Mouse (Mus musculus): ENCODE measurements around the gene Myo1e. TPM values are rescaled to one million over a fixed set of nuclear protein-coding genes. Genes with fewer than 3 reads are reported as not detected.

The Myo1e gene
- polyA plus RNA-seq, 1 experiment from 2014 or later = 11.2 TPM

GRCm38 (mm10) chr9:70365915-70366314 is 158.8 kb downstream of the Myo1e start:
- WGBS = 78% methylated on average over 2 of the region's 2 CpGs
- Histone ChIP-seq H3K9me3 (ENCODE audit: control insufficient read depth, low read length) (0 out of 2 replicates have a peak, but pooled peaks cover 4% of the 10 kb centered on the region), H3K27ac (replicated peaks in 1 of 2; ENCODE audit: control insufficient read depth in 1 of 2, insufficient read depth in 1 of 2, low read depth in 2 of 2, low read length in 2 of 2) (no peak overlapping the region), H3K4me1 (ENCODE audit: control insufficient read depth in 2 of 2, insufficient read depth in 2 of 2, low read length in 2 of 2) (peaks cover 0 to 6% of the 10 kb centered on the region in 2 experiments; a peak in 1 of 4 replicates), H3K9ac (ENCODE audit: low read length) (no peak overlapping the region), H3K4me2 (ENCODE audit: low read length) (no peak overlapping the region), H3K36me3 (ENCODE audit: control insufficient read depth, insufficient read depth, low read length) (peaks cover 67% of the 10 kb centered on the region), H3K4me3 (ENCODE audit: control insufficient read depth in 1 of 2, insufficient read depth in 1 of 2, low read depth in 1 of 2, low read length in 2 of 2) (no peak overlapping the region), H3K27me3 (ENCODE audit: control insufficient read depth, insufficient read depth, low read length) (no peaks in the 10 kb centered on the region)
- ATAC-seq (ENCODE audit: insufficient number of reproducible peaks, insufficient read depth, low FRiP score, low read depth) = no peak

- no peak overlapping the region for H3K9ac ChIP-seq (ENCODE audit: low read length)
- peaks cover 66% of the 10 kb centered on the region for H3K36me3 ChIP-seq (ENCODE audit: control insufficient read depth, insufficient read depth, low read length)
- H3K4me3 ChIP-seq (ENCODE audit: control insufficient read depth in 1 of 2, insufficient read depth in 1 of 2, low read depth in 1 of 2, low read length in 2 of 2) = no peak overlapping the region
- H3K4me1 ChIP-seq (ENCODE audit: control insufficient read depth in 2 of 2, insufficient read depth in 2 of 2, low read length in 2 of 2) = peaks cover 0 to 6% of the 10 kb centered on the region in 2 experiments; a peak in 2 of 4 replicates
- ATAC-seq (ENCODE audit: insufficient number of reproducible peaks, insufficient read depth, low FRiP score, low read depth) = no peak
- H3K27me3 ChIP-seq (ENCODE audit: control insufficient read depth, insufficient read depth, low read length) = no peaks in the 10 kb centered on the region
- WGBS = 85% methylated on average over 6 of the region's 6 CpGs
- no peak overlapping the region for H3K27ac ChIP-seq (replicated peaks in 1 of 2; ENCODE audit: control insufficient read depth in 1 of 2, insufficient read depth in 1 of 2, low read depth in 2 of 2, low read length in 2 of 2)
- H3K9me3 ChIP-seq (ENCODE audit: control insufficient read depth, low read length) = 0 out of 2 replicates have a peak, but pooled peaks cover 4% of the 10 kb centered on the region
- H3K4me2 ChIP-seq (ENCODE audit: low read length) = no peak overlapping the region
These were observed 159.7 kb downstream of the Myo1e start for GRCm38 (mm10) chr9:70366898-70367297.

- H3K4me3 ChIP-seq (ENCODE audit: control insufficient read depth in 1 of 2, insufficient read depth in 1 of 2, low read depth in 1 of 2, low read length in 2 of 2) = no peak overlapping the region
- ATAC-seq (ENCODE audit: insufficient number of reproducible peaks, insufficient read depth, low FRiP score, low read depth) = no peak
- H3K36me3 ChIP-seq (ENCODE audit: control insufficient read depth, insufficient read depth, low read length) = peaks cover 52% of the 10 kb centered on the region
- H3K4me2 ChIP-seq (ENCODE audit: low read length) = no peak overlapping the region
- no peak overlapping the region; a peak in 1 of 4 replicates for H3K27ac ChIP-seq (replicated peaks in 1 of 2; ENCODE audit: control insufficient read depth in 1 of 2, insufficient read depth in 1 of 2, low read depth in 2 of 2, low read length in 2 of 2)
- H3K9me3 ChIP-seq (ENCODE audit: control insufficient read depth, low read length) = 0 out of 2 replicates have a peak, but pooled peaks cover 4% of the 10 kb centered on the region
- WGBS = 84% methylated on average over 5 of the region's 5 CpGs
- no peaks in the 10 kb centered on the region for H3K27me3 ChIP-seq (ENCODE audit: control insufficient read depth, insufficient read depth, low read length)
- peaks cover 0 to 6% of the 10 kb centered on the region in 2 experiments; a peak in 2 of 4 replicates for H3K4me1 ChIP-seq (ENCODE audit: control insufficient read depth in 2 of 2, insufficient read depth in 2 of 2, low read length in 2 of 2)
- no peak overlapping the region for H3K9ac ChIP-seq (ENCODE audit: low read length)
These were observed 164.5 kb downstream of the Myo1e start for GRCm38 (mm10) chr9:70371638-70372037.

GRCm38 (mm10) chr9:70379502-70380467 is 172.6 kb downstream of the Myo1e start:
- H3K27me3 ChIP-seq (ENCODE audit: control insufficient read depth, insufficient read depth, low read length) = no peaks in the 10 kb centered on the region
- H3K27ac ChIP-seq (replicated peaks in 1 of 2; ENCODE audit: control insufficient read depth in 1 of 2, insufficient read depth in 1 of 2, low read depth in 2 of 2, low read length in 2 of 2) = no peak overlapping the region
- H3K4me2 ChIP-seq (ENCODE audit: low read length) = no peak overlapping the region
- H3K4me1 ChIP-seq (ENCODE audit: control insufficient read depth in 2 of 2, insufficient read depth in 2 of 2, low read length in 2 of 2) = no peaks in the 10 kb centered on the region
- ATAC-seq (ENCODE audit: insufficient number of reproducible peaks, insufficient read depth, low FRiP score, low read depth) = no peak
- WGBS = 89% methylated on average over 7 of the region's 7 CpGs
- H3K9ac ChIP-seq (ENCODE audit: low read length) = no peak overlapping the region
- peaks cover 61% of the 10 kb centered on the region for H3K36me3 ChIP-seq (ENCODE audit: control insufficient read depth, insufficient read depth, low read length)
- no peak overlapping the region for H3K4me3 ChIP-seq (ENCODE audit: control insufficient read depth in 1 of 2, insufficient read depth in 1 of 2, low read depth in 1 of 2, low read length in 2 of 2)
- H3K9me3 ChIP-seq (ENCODE audit: control insufficient read depth, low read length) = no peaks in the 10 kb centered on the region

- Histone ChIP-seq H3K27me3 (ENCODE audit: control insufficient read depth, insufficient read depth, low read length) (no peaks in the 10 kb centered on the region), H3K4me3 (ENCODE audit: control insufficient read depth in 1 of 2, insufficient read depth in 1 of 2, low read depth in 1 of 2, low read length in 2 of 2) (no peak overlapping the region), H3K27ac (replicated peaks in 1 of 2; ENCODE audit: control insufficient read depth in 1 of 2, insufficient read depth in 1 of 2, low read depth in 2 of 2, low read length in 2 of 2) (no peak overlapping the region), H3K4me2 (ENCODE audit: low read length) (no peak overlapping the region), H3K36me3 (ENCODE audit: control insufficient read depth, insufficient read depth, low read length) (peaks cover 61% of the 10 kb centered on the region), H3K9me3 (ENCODE audit: control insufficient read depth, low read length) (no peaks in the 10 kb centered on the region), H3K9ac (ENCODE audit: low read length) (no peak overlapping the region), H3K4me1 (ENCODE audit: control insufficient read depth in 2 of 2, insufficient read depth in 2 of 2, low read length in 2 of 2) (no peaks in the 10 kb centered on the region)
- 63% methylated on average over 12 of the region's 12 CpGs for WGBS
- no peak for ATAC-seq (ENCODE audit: insufficient number of reproducible peaks, insufficient read depth, low FRiP score, low read depth)
These were observed 174.9 kb downstream of the Myo1e start for GRCm38 (mm10) chr9:70382091-70382490.

- ATAC-seq (ENCODE audit: insufficient number of reproducible peaks, insufficient read depth, low FRiP score, low read depth) = no peak
- H3K4me1 ChIP-seq (ENCODE audit: control insufficient read depth in 2 of 2, insufficient read depth in 2 of 2, low read length in 2 of 2) = no peaks in the 10 kb centered on the region
- H3K36me3 ChIP-seq (ENCODE audit: control insufficient read depth, insufficient read depth, low read length) = peaks cover 50% of the 10 kb centered on the region
- no peak overlapping the region for H3K4me2 ChIP-seq (ENCODE audit: low read length)
- no peaks in the 10 kb centered on the region for H3K9me3 ChIP-seq (ENCODE audit: control insufficient read depth, low read length)
- H3K27me3 ChIP-seq (ENCODE audit: control insufficient read depth, insufficient read depth, low read length) = no peaks in the 10 kb centered on the region
- H3K27ac ChIP-seq (replicated peaks in 1 of 2; ENCODE audit: control insufficient read depth in 1 of 2, insufficient read depth in 1 of 2, low read depth in 2 of 2, low read length in 2 of 2) = no peak overlapping the region
- 74% methylated on average over 10 of the region's 10 CpGs for WGBS
- no peak overlapping the region for H3K9ac ChIP-seq (ENCODE audit: low read length)
- H3K4me3 ChIP-seq (ENCODE audit: control insufficient read depth in 1 of 2, insufficient read depth in 1 of 2, low read depth in 1 of 2, low read length in 2 of 2) = no peak overlapping the region
These were observed 176.6 kb downstream of the Myo1e start for GRCm38 (mm10) chr9:70383750-70384149.

GRCm38 (mm10) chr9:70384494-70384893 is 177.3 kb downstream of the Myo1e start:
- Histone ChIP-seq H3K9ac (ENCODE audit: low read length) (no peak overlapping the region), H3K27ac (replicated peaks in 1 of 2; ENCODE audit: control insufficient read depth in 1 of 2, insufficient read depth in 1 of 2, low read depth in 2 of 2, low read length in 2 of 2) (no peak overlapping the region), H3K4me2 (ENCODE audit: low read length) (no peak overlapping the region), H3K36me3 (ENCODE audit: control insufficient read depth, insufficient read depth, low read length) (peaks cover 44% of the 10 kb centered on the region), H3K4me1 (ENCODE audit: control insufficient read depth in 2 of 2, insufficient read depth in 2 of 2, low read length in 2 of 2) (no peaks in the 10 kb centered on the region), H3K9me3 (ENCODE audit: control insufficient read depth, low read length) (no peaks in the 10 kb centered on the region), H3K27me3 (ENCODE audit: control insufficient read depth, insufficient read depth, low read length) (no peaks in the 10 kb centered on the region), H3K4me3 (ENCODE audit: control insufficient read depth in 1 of 2, insufficient read depth in 1 of 2, low read depth in 1 of 2, low read length in 2 of 2) (no peak overlapping the region)
- no peak for ATAC-seq (ENCODE audit: insufficient number of reproducible peaks, insufficient read depth, low FRiP score, low read depth)
- WGBS = 91% methylated on average over 4 of the region's 4 CpGs

All from heart, embryonic 14.5 days (tissue).